Comparison of ENCODE assay signal across 8 mouse cellular contexts in the genomic region with DNA sequence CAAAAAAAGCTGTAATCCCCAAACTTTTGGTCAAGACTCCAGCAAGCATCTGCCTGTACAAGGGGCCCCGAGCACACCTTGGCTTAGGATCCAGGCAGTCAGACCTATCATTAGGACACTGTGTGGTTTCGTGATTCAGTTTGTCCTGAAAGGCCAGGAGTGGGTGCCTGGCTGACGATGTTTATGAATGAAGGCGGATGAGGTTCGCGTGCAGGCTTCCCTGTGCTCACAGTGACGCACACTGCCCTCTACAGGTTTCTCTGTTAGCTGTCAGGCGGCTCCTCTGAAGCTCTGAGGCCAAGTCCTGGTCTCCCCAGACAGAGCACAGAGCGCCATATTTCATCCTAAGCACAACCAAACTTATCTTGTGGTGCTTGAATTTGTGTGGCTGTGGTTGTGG. TPM values are rescaled to one million over a fixed set of nuclear protein-coding genes. Genes with fewer than 3 reads are reported as not detected.
DNase-seq lines count a peak whose midpoint lies in the region; ATAC-seq and TF ChIP-seq lines count a peak whose summit lies in the region.

No protein-coding gene starts in this region.

- CTCF ChIA-PET in Patski (lab: Charles Lee): interaction anchor here (1.0 to 4.7 kb wide), 12 partner anchors 9 to 160 kb away, joined by 3 to 18 read pairs (median 3); no protein-coding TSS in a partner anchor

- H3K36me3 ChIP-seq in hindbrain, embryonic 12.5 days: no peaks in the 10 kb centered on the region

- H3K27ac ChIP-seq in hindbrain, embryonic 12.5 days: peak overlapping the region; percentile 85

- peak; percentile 51 for DNase-seq in Patski (ENCODE audit: low read depth, low spot score)
- DNase-seq in cerebellum, postnatal 10 days: peak; percentile 92 to 93
- peak; percentile 62 to 80 for DNase-seq in frontal cortex, postnatal 10 days (ENCODE audit: low spot score in 2 of 2)
- peak; percentile 76 to 84 for DNase-seq in layer of hippocampus, postnatal 14 days (ENCODE audit: low spot score in 2 of 2)
- peak; percentile 86 for DNase-seq in lung, postnatal 14 days
- DNase-seq in retina, adult 2 months (ENCODE audit: low read depth, low spot score): peak; percentile 72
- DNase-seq in thymus, postnatal 36 days: peak; percentile 84 to 90

- peaks cover 15% of the 10 kb centered on the region; the same call in 1 of the 2 replicates for H3K4me1 ChIP-seq in hindbrain, embryonic 12.5 days

- in situ Hi-C loops in Patski (cut with MboI; ENCODE audit: low pct_unique_long_range_greater_than_20kb): loop anchor here (5.0 kb wide), 1 partner anchor 214 kb away; no protein-coding TSS in a partner anchor

- no peaks in the 10 kb centered on the region for H3K27me3 ChIP-seq in Patski
- H3K27me3 ChIP-seq in hindbrain, embryonic 12.5 days: peaks cover 28% of the 10 kb centered on the region

- no peak for TF ChIP-seq CTCF in Patski (IDR thresholded peaks at IDR 0.05)

- 1% methylated on average over 9 of the region's 9 CpGs for WGBS in hindbrain, embryonic 12.5 days

- H3K9me3 ChIP-seq in hindbrain, embryonic 12.5 days (replicated peaks): no peaks in the 10 kb centered on the region

- H3K9ac ChIP-seq in hindbrain, embryonic 12.5 days: peak overlapping the region; percentile 66

- peak; percentile 32 for ATAC-seq in Patski
- peak; percentile 26 for ATAC-seq in hindbrain, embryonic 12.5 days (ENCODE audit: low FRiP score)

- peak overlapping the region; percentile 95 for H3K4me2 ChIP-seq in hindbrain, embryonic 12.5 days (replicated peaks)

- POLR2A ChIA-PET in Patski (lab: Charles Lee): interaction anchor here (1.5 to 2.1 kb wide), 2 partner anchors 50 to 52 kb away, joined by 5 to 6 read pairs; no protein-coding TSS in a partner anchor

- H3K4me3 ChIP-seq in hindbrain, embryonic 12.5 days: peak overlapping the region; percentile 57

RNA-seq across cellular contexts. Expression of gene Socs1, which starts 1.0 kb away (rescaled TPM):
- polyA plus RNA-seq in Patski (2021): 1.6 TPM
- 5.4 and 6.4 TPM in 2 replicates for polyA plus RNA-seq in hindbrain, embryonic 12.5 days (2016; fragmentation: Nextera tagmentation; extraction: Ambion mirVana)
- 1 to 10 TPM; 1.1 to 1.3 TPM for total RNA-seq in layer of hippocampus, postnatal 14 days (2021)

RNA-seq across cellular contexts. Expression of gene Tnp2, which starts 2.2 kb away (rescaled TPM):
- not detected for polyA plus RNA-seq in Patski (2021)
- not detected in 2 replicates for polyA plus RNA-seq in hindbrain, embryonic 12.5 days (2016; fragmentation: Nextera tagmentation; extraction: Ambion mirVana)
- total RNA-seq in layer of hippocampus, postnatal 14 days (2021): not detected

RNA-seq across cellular contexts. Expression of gene Prm3, which starts 4.4 kb away (rescaled TPM):
- polyA plus RNA-seq in Patski (2021): not detected
- polyA plus RNA-seq in hindbrain, embryonic 12.5 days (2016; fragmentation: Nextera tagmentation; extraction: Ambion mirVana): not detected in 2 replicates
- total RNA-seq in layer of hippocampus, postnatal 14 days (2021): not detected

RNA-seq across cellular contexts. Expression of gene Prm2, which starts 9.6 kb away (rescaled TPM):
- polyA plus RNA-seq in Patski (2021): not detected
- polyA plus RNA-seq in hindbrain, embryonic 12.5 days (2016; fragmentation: Nextera tagmentation; extraction: Ambion mirVana): not detected in 2 replicates
- total RNA-seq in layer of hippocampus, postnatal 14 days (2021): not detected

RNA-seq across cellular contexts. Expression of gene Prm1, which starts 19.4 kb away (rescaled TPM):
- polyA plus RNA-seq in Patski (2021): 0.14 TPM
- 0.57 TPM in 1 of 2 replicates, not detected in the other for polyA plus RNA-seq in hindbrain, embryonic 12.5 days (2016; fragmentation: Nextera tagmentation; extraction: Ambion mirVana)
- not detected for total RNA-seq in layer of hippocampus, postnatal 14 days (2021)

Comparison
In these comparisons a context has a peak if more than half of its experiments do, and no peak if none do; other contexts are left out.
1. Peak in every context shown above with its lines: DNase-seq, ATAC-seq, H3K4me3 ChIP-seq and H3K27ac ChIP-seq.